Mouse (Mus musculus): ENCODE data around the gene Aar2. TPM values are rescaled to one million over a fixed set of nuclear protein-coding genes. Genes with fewer than 3 reads are reported as not detected.

The Aar2 gene
- total RNA-seq, 1 experiment = 23.0 TPM

GRCm38 (mm10) chr2:156542410-156542809, 5.0 kb upstream of the Aar2 start:
- Histone ChIP-seq H3K4me1 (ENCODE audit: control insufficient read depth in 2 of 2, insufficient read depth in 2 of 2, low read length in 2 of 2, poor library complexity in 1 of 2) (peaks cover 0 to 9% of the 10 kb centered on the region in 2 experiments; a peak in 1 of 4 replicates), H3K4me3 (ENCODE audit: insufficient read depth in 1 of 2, low read depth in 1 of 2, low read length in 2 of 2, poor library complexity in 1 of 2, severe bottlenecking in 1 of 2) (no peak overlapping the region), H3K36me3 (ENCODE audit: control insufficient read depth, insufficient read depth, low read length, poor library complexity, severe bottlenecking) (no peaks in the 10 kb centered on the region), H3K9me3 (ENCODE audit: control insufficient read depth, insufficient read depth, low read depth, low read length) (no peaks in the 10 kb centered on the region), H3K9ac (ENCODE audit: insufficient read depth, low read depth, low read length, poor library complexity, severe bottlenecking) (no peak overlapping the region), H3K27ac (ENCODE audit: insufficient read depth, low read depth, low read length, poor library complexity, severe bottlenecking) (no peak overlapping the region)
- TF ChIP-seq ZC3H11A (IDR thresholded peaks at IDR 0.05; ENCODE audit: borderline replicate concordance, low read depth, low read length) = no peak
- no peak for TF ChIP-seq HCFC1 (IDR thresholded peaks at IDR 0.05; ENCODE audit: borderline replicate concordance, insufficient read depth, low read length)
- TF ChIP-seq MAFK (IDR thresholded peaks at IDR 0.05; ENCODE audit: insufficient read depth, low read depth, low read length) = no peak
- no peak for TF ChIP-seq ZNF384 (IDR thresholded peaks at IDR 0.05; ENCODE audit: low read depth, low read length)
- no peak for DNase-seq (ENCODE audit: low read depth, low spot score)
- in situ Hi-C loops (cut with MboI; ENCODE audit: low sequenced_read_pairs in 2 of 2, unreplicated experiment in 2 of 2) = loop anchor here in 1 of 2 experiments (25.0 kb wide), 1 partner anchor 170 kb away; no protein-coding TSS in a partner anchor

- Histone ChIP-seq H3K27ac (ENCODE audit: insufficient read depth, low read depth, low read length, poor library complexity, severe bottlenecking) (no peak overlapping the region), H3K36me3 (ENCODE audit: control insufficient read depth, insufficient read depth, low read length, poor library complexity, severe bottlenecking) (no peaks in the 10 kb centered on the region), H3K9me3 (ENCODE audit: control insufficient read depth, insufficient read depth, low read depth, low read length) (no peaks in the 10 kb centered on the region), H3K9ac (ENCODE audit: insufficient read depth, low read depth, low read length, poor library complexity, severe bottlenecking) (no peak overlapping the region), H3K4me1 (ENCODE audit: control insufficient read depth in 2 of 2, insufficient read depth in 2 of 2, low read length in 2 of 2, poor library complexity in 1 of 2) (peaks cover 2 to 9% of the 10 kb centered on the region in 2 experiments; a peak in 2 of 4 replicates), H3K4me3 (ENCODE audit: insufficient read depth in 1 of 2, low read depth in 1 of 2, low read length in 2 of 2, poor library complexity in 1 of 2, severe bottlenecking in 1 of 2) (no peak overlapping the region)
- TF ChIP-seq MAFK (IDR thresholded peaks at IDR 0.05; ENCODE audit: insufficient read depth, low read depth, low read length) (peak; percentile 84), CHD2 (IDR thresholded peaks at IDR 0.05; ENCODE audit: low read depth, low read length) (no peak), HCFC1 (IDR thresholded peaks at IDR 0.05; ENCODE audit: borderline replicate concordance, insufficient read depth, low read length) (no peak)
- DNase-seq (ENCODE audit: low read depth, low spot score) = no peak
- in situ Hi-C loops (cut with MboI; ENCODE audit: low sequenced_read_pairs in 2 of 2, unreplicated experiment in 2 of 2) = loop anchor here in 1 of 2 experiments (25.0 kb wide), 1 partner anchor 168 kb away; no protein-coding TSS in a partner anchor
These were observed 3.6 kb upstream of the Aar2 start for GRCm38 (mm10) chr2:156543804-156544203.

GRCm38 (mm10) chr2:156552421-156552820, 5.0 kb downstream of the Aar2 start:
- no peak for DNase-seq (ENCODE audit: low read depth, low spot score)
- Histone ChIP-seq H3K9ac (ENCODE audit: insufficient read depth, low read depth, low read length, poor library complexity, severe bottlenecking) (no peak overlapping the region), H3K36me3 (ENCODE audit: control insufficient read depth, insufficient read depth, low read length, poor library complexity, severe bottlenecking) (peaks cover 25% of the 10 kb centered on the region), H3K4me1 (ENCODE audit: control insufficient read depth in 2 of 2, insufficient read depth in 2 of 2, low read length in 2 of 2, poor library complexity in 1 of 2) (peaks cover 0 to 2% of the 10 kb centered on the region in 2 experiments; a peak in 1 of 4 replicates), H3K9me3 (ENCODE audit: control insufficient read depth, insufficient read depth, low read depth, low read length) (no peaks in the 10 kb centered on the region), H3K4me3 (ENCODE audit: insufficient read depth in 1 of 2, low read depth in 1 of 2, low read length in 2 of 2, poor library complexity in 1 of 2, severe bottlenecking in 1 of 2) (no peak overlapping the region), H3K27ac (ENCODE audit: insufficient read depth, low read depth, low read length, poor library complexity, severe bottlenecking) (no peak overlapping the region)
- in situ Hi-C loops (cut with MboI; ENCODE audit: low sequenced_read_pairs in 2 of 2, unreplicated experiment in 2 of 2) = no loop called here
- TF ChIP-seq MAFK (IDR thresholded peaks at IDR 0.05; ENCODE audit: insufficient read depth, low read depth, low read length) (no peak), HCFC1 (IDR thresholded peaks at IDR 0.05; ENCODE audit: borderline replicate concordance, insufficient read depth, low read length) (no peak), CHD2 (IDR thresholded peaks at IDR 0.05; ENCODE audit: low read depth, low read length) (no peak), ZNF384 (IDR thresholded peaks at IDR 0.05; ENCODE audit: low read depth, low read length) (no peak), ZC3H11A (IDR thresholded peaks at IDR 0.05; ENCODE audit: borderline replicate concordance, low read depth, low read length) (no peak)

GRCm38 (mm10) chr2:156561808-156562207, 14.4 kb downstream of the Aar2 start:
- in situ Hi-C loops (cut with MboI; ENCODE audit: low sequenced_read_pairs in 2 of 2, unreplicated experiment in 2 of 2) = no loop called here
- Histone ChIP-seq H3K4me3 (ENCODE audit: insufficient read depth in 1 of 2, low read depth in 1 of 2, low read length in 2 of 2, poor library complexity in 1 of 2, severe bottlenecking in 1 of 2) (no peak overlapping the region), H3K9ac (ENCODE audit: insufficient read depth, low read depth, low read length, poor library complexity, severe bottlenecking) (no peak overlapping the region), H3K4me1 (ENCODE audit: control insufficient read depth in 2 of 2, insufficient read depth in 2 of 2, low read length in 2 of 2, poor library complexity in 1 of 2) (no peaks in the 10 kb centered on the region), H3K27ac (ENCODE audit: insufficient read depth, low read depth, low read length, poor library complexity, severe bottlenecking) (no peak overlapping the region), H3K9me3 (ENCODE audit: control insufficient read depth, insufficient read depth, low read depth, low read length) (no peaks in the 10 kb centered on the region), H3K36me3 (ENCODE audit: control insufficient read depth, insufficient read depth, low read length, poor library complexity, severe bottlenecking) (peaks cover 22% of the 10 kb centered on the region)
- no peak for DNase-seq (ENCODE audit: low read depth, low spot score)
- TF ChIP-seq MAFK (IDR thresholded peaks at IDR 0.05; ENCODE audit: insufficient read depth, low read depth, low read length) (no peak), ZC3H11A (IDR thresholded peaks at IDR 0.05; ENCODE audit: borderline replicate concordance, low read depth, low read length) (no peak), ZNF384 (IDR thresholded peaks at IDR 0.05; ENCODE audit: low read depth, low read length) (no peak), HCFC1 (IDR thresholded peaks at IDR 0.05; ENCODE audit: borderline replicate concordance, insufficient read depth, low read length) (no peak), CHD2 (IDR thresholded peaks at IDR 0.05; ENCODE audit: low read depth, low read length) (no peak)

- in situ Hi-C loops (cut with MboI; ENCODE audit: low sequenced_read_pairs in 2 of 2, unreplicated experiment in 2 of 2) = no loop called here
- Histone ChIP-seq H3K4me3 (ENCODE audit: insufficient read depth in 1 of 2, low read depth in 1 of 2, low read length in 2 of 2, poor library complexity in 1 of 2, severe bottlenecking in 1 of 2) (no peak overlapping the region), H3K9me3 (ENCODE audit: control insufficient read depth, insufficient read depth, low read depth, low read length) (no peaks in the 10 kb centered on the region), H3K4me1 (ENCODE audit: control insufficient read depth in 2 of 2, insufficient read depth in 2 of 2, low read length in 2 of 2, poor library complexity in 1 of 2) (no peaks in the 10 kb centered on the region), H3K27ac (ENCODE audit: insufficient read depth, low read depth, low read length, poor library complexity, severe bottlenecking) (no peak overlapping the region), H3K36me3 (ENCODE audit: control insufficient read depth, insufficient read depth, low read length, poor library complexity, severe bottlenecking) (peaks cover 25% of the 10 kb centered on the region), H3K9ac (ENCODE audit: insufficient read depth, low read depth, low read length, poor library complexity, severe bottlenecking) (no peak overlapping the region)
- no peak for DNase-seq (ENCODE audit: low read depth, low spot score)
- TF ChIP-seq MAFK (IDR thresholded peaks at IDR 0.05; ENCODE audit: insufficient read depth, low read depth, low read length) = no peak
- no peak for TF ChIP-seq ZC3H11A (IDR thresholded peaks at IDR 0.05; ENCODE audit: borderline replicate concordance, low read depth, low read length)
- no peak for TF ChIP-seq HCFC1 (IDR thresholded peaks at IDR 0.05; ENCODE audit: borderline replicate concordance, insufficient read depth, low read length)
- TF ChIP-seq ZNF384 (IDR thresholded peaks at IDR 0.05; ENCODE audit: low read depth, low read length) = no peak
- TF ChIP-seq CHD2 (IDR thresholded peaks at IDR 0.05; ENCODE audit: low read depth, low read length) = no peak
These were observed 16.2 kb downstream of the Aar2 start for GRCm38 (mm10) chr2:156563557-156563956.
